Mouse (Mus musculus) hindbrain, embryonic 11.5 days (tissue): ENCODE data around the gene Lmx1a. TPM values are rescaled to one million over a fixed set of nuclear protein-coding genes. Genes with fewer than 3 reads are reported as not detected.

Experiments used
- ATAC-seq: fragments of 200-750 bp; cut with Nextera tagmentation; 2 replicates; pipeline ENCODE4 v1.8.0; 2017; ENCODE audit warnings: mild to moderate bottlenecking, moderate TSS enrichment, moderate library complexity; ENCODE audit not compliant: low FRiP score
- DNase-seq: peaks from one replicate; pipeline ENCODE4 v3.0.0-alpha.2; 2015; ENCODE audit warnings: low spot score
- H3K27ac ChIP-seq: fragments of 300-500 bp; sonication (generic); 2 replicates; pipeline ENCODE4 v1.5.1; 2014; ENCODE audit warnings: mild to moderate bottlenecking, low read depth, low read length
- H3K27me3 ChIP-seq: fragments of 300-500 bp; sonication (generic); 2 replicates; pipeline ENCODE4 v1.6.1; 2014; ENCODE audit warnings: mild to moderate bottlenecking, low read length, moderate library complexity, mixed read lengths; ENCODE audit not compliant: control insufficient read depth, insufficient read depth
- H3K36me3 ChIP-seq: fragments of 300-500 bp; sonication (generic); 2 replicates; pipeline ENCODE4 v1.6.1; 2014; ENCODE audit warnings: mild to moderate bottlenecking, low read length, moderate library complexity, mixed read lengths; ENCODE audit not compliant: control insufficient read depth, insufficient read depth
- H3K4me1 ChIP-seq: fragments of 300-500 bp; sonication (generic); replicated peaks from 2 replicates; pipeline ENCODE4 v1.6.1; 2014; ENCODE audit warnings: low read length, mixed read lengths; ENCODE audit not compliant: control insufficient read depth, insufficient read depth
- H3K4me2 ChIP-seq: fragments of 300-500 bp; sonication (generic); replicated peaks from 2 replicates; pipeline ENCODE4 v1.6.1; 2014; ENCODE audit warnings: mild to moderate bottlenecking, low read depth, low read length
- H3K4me3 ChIP-seq: fragments of 300-500 bp; sonication (generic); 2 replicates; pipeline ENCODE4 v1.5.1; 2014; ENCODE audit warnings: low read depth, low read length
- H3K9ac ChIP-seq: fragments of 300-500 bp; sonication (generic); 2 replicates; pipeline ENCODE4 v1.6.1; 2014; ENCODE audit warnings: low read depth, low read length
- H3K9me3 ChIP-seq: fragments of 300-500 bp; sonication (generic); 2 replicates; pipeline ENCODE4 v1.6.1; 2016; ENCODE audit warnings: low read length; ENCODE audit not compliant: control insufficient read depth
- WGBS: fragments of 180-500 bp; shearing (Covaris S2); extraction: QIAGEN DNeasy Blood & Tissue Kit; methylation state at CpG from one replicate; pipeline ENCODE4 v1.1.7; 2014; 5-methylcytosine and 5-hydroxymethylcytosine counted together
- polyA plus RNA-seq: library from polyadenylated mRNA; unstranded; fragments of >200 nt; fragmentation: Nextera tagmentation; extraction: Ambion mirVana; gene quantifications from 2 replicates; pipeline ENCODE4 v1.2.1, GENCODE M21; 2014

Lmx1a gene
- polyA plus RNA-seq, 1 experiment from 2014 or later, result 5.6 TPM

DNA sequence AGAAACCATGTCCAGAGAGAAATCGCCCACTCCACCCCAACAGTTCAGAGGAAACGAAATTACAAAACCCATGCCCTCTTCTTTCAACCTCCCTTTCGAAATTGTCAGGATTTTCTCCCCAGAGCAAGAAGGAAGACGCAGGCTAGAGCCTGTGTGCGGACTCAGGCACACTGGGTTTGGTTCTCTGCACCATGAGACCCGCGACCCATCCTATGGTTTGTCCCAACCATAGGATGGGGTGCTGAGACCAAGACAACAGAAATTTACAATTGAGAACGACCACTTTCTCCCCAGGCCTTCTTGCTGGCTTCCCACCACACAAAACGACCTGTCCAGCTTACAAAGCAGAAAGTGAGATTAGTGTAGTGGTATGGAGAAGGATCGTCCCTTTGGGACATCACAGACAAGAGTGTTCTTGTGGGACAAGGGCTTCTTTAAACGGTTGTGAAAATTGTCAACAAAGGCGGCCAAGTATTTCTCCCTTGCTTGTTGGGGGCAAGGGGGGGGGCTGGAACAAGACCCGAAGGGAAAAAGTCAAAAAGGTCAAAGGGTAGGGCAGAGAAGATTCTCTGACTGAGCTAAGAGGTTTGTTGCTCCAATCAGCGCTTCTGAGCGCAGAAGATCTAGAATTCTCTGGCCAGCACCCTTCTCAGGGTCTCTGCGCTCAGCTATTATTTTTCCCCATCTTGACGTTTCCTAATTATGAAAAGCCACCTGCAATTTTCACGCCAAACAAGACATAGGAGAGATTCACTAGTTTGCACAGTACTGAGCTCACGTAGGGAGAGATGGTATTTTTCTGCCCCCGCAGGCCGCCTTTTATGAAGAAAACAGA lies 1.9 kb downstream of the Lmx1a start:
- Histone ChIP-seq H3K4me1 (peaks cover 8% of the 10 kb centered on the region), H3K27me3 (peaks cover 80% of the 10 kb centered on the region), H3K4me2 (no peak overlapping the region), H3K9me3 (no peaks in the 10 kb centered on the region), H3K9ac (no peak overlapping the region), H3K36me3 (no peaks in the 10 kb centered on the region), H3K27ac (no peak overlapping the region), H3K4me3 (peak overlapping the region; percentile 8; the same call in 1 of the 2 replicates)
- 2% methylated on average over 21 of the region's 21 CpGs for WGBS
- DNase-seq (peak; percentile 65), ATAC-seq (no peak)

DNA sequence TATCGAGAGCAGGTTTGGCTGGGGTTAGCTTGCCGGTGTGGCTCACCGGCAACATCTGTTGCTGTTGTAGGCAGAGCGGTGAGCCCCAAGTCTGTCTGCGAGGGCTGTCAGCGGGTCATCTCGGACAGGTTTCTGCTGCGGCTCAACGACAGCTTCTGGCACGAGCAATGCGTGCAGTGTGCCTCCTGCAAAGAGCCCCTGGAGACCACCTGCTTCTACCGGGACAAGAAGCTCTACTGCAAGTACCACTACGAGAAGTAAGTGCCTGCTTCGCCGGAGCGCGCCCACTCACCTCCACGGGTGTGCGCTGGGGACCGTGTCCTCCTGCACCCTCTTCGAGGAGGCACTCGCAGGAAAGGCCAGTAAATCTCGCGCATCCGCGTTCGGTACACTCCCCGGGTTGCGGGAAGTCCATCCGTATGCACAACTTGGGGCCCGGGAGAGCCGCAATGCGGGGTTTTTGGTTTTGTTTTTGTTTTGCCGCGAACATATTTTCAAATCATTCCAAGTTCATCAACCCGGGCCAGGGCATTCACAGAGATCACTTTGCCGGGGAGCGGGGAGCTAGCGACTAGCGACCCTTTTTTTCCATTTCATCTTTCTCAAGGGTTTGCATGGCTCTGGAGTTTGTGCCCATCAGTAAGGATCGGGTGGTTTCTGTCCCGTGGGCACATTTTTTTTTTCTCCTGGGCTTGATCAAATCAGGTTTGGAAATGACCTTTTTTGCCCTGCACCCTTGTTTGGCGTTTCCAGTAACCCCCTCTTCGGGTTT lies 3.1 kb downstream of the Lmx1a start:
- Histone ChIP-seq H3K27me3 (peaks cover 80% of the 10 kb centered on the region), H3K4me1 (peaks cover 8% of the 10 kb centered on the region), H3K27ac (no peak overlapping the region), H3K9me3 (no peaks in the 10 kb centered on the region), H3K9ac (peak overlapping the region; percentile 23; the same call in 1 of the 2 replicates), H3K4me2 (peak overlapping the region; percentile 23), H3K36me3 (no peaks in the 10 kb centered on the region), H3K4me3 (peak overlapping the region; percentile 28)
- WGBS, result under 1% methylated on average over 44 of the region's 44 CpGs
- DNase-seq, result peak; percentile 65
- ATAC-seq, result no peak

GRCm38 (mm10) chr1:167692683-167693045 lies 3.6 kb downstream of the Lmx1a start:
- H3K27me3 ChIP-seq, result peaks cover 76% of the 10 kb centered on the region
- H3K27ac ChIP-seq, result no peak overlapping the region
- no peaks in the 10 kb centered on the region for H3K36me3 ChIP-seq
- H3K4me3 ChIP-seq, result no peak overlapping the region
- peak; percentile 68 for DNase-seq
- H3K4me2 ChIP-seq, result 0 out of 2 replicates have a peak overlapping the region, but pooled peaks have one; percentile 23
- H3K9me3 ChIP-seq, result no peaks in the 10 kb centered on the region
- 0 out of 2 replicates have a peak overlapping the region, but pooled peaks have one; percentile 23 for H3K9ac ChIP-seq
- ATAC-seq, result no peak
- peaks cover 8% of the 10 kb centered on the region for H3K4me1 ChIP-seq
- WGBS, result under 1% methylated on average over 7 of the region's 7 CpGs

- Histone ChIP-seq H3K27ac (no peak overlapping the region), H3K27me3 (peaks cover 67% of the 10 kb centered on the region), H3K4me3 (no peak overlapping the region), H3K4me1 (peaks cover 4% of the 10 kb centered on the region; the same call in 1 of the 2 replicates), H3K9me3 (no peaks in the 10 kb centered on the region), H3K4me2 (no peak overlapping the region), H3K36me3 (no peaks in the 10 kb centered on the region), H3K9ac (no peak overlapping the region)
- WGBS, result 2% methylated on average over 9 of the region's 9 CpGs
- ATAC-seq (no peak), DNase-seq (peak; percentile 27)
These were observed 4.6 kb downstream of the Lmx1a start for GRCm38 (mm10) chr1:167693499-167694240.

DNA sequence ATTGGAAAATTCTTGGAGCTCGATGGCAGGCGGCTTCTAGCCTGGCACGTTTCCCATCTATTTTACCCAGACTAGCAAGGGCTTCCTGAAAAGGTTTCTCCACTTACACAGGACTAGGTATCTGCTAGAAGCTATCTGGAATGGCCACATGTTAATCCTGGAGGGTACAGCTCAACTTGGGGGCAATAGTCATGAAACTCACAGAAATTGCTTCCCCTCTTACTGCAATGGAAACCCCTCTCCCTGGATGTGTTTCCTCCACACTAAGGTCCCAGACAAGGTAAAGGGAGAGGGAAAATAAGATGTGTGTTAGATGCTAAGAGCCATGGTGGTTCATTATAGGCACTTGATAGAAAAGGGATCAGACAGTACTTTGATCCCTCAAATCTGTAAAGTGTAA lies 5.7 kb downstream of the Lmx1a start:
- Histone ChIP-seq H3K36me3 (no peaks in the 10 kb centered on the region), H3K4me3 (no peak overlapping the region), H3K27ac (no peak overlapping the region), H3K27me3 (peaks cover 65% of the 10 kb centered on the region), H3K4me2 (no peak overlapping the region), H3K4me1 (peaks cover 4% of the 10 kb centered on the region; the same call in 1 of the 2 replicates), H3K9ac (no peak overlapping the region), H3K9me3 (no peaks in the 10 kb centered on the region)
- ATAC-seq (no peak), DNase-seq (peak; percentile 12)
- 8% methylated on average over 3 of the region's 3 CpGs for WGBS

DNA sequence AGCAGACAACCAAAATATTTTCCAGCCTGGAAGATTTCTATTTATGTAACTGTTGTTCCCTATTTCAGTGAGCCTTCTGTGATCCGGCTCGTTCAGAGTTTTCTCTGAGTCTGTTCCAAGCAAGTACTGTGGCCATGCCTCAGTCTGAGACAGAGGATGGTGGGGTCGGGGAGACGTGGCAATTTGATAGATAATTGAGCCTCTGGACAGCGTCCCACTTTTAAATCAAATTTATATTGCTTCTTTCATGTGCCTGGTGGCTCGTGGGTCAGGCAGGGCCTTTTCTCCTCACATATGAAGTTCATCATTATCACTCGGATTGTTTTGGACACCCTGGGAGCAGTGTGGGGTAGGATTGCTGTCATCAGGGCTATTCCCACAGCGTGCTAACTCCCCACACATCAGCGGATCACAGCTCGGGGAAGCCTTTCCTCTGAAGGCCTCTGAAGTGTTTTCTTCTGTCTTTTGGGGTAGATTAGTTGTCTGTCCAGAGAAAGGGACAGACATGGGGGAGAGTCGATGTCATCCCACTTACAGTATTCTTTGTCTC lies 6.9 kb downstream of the Lmx1a start:
- H3K27me3 ChIP-seq, result peaks cover 55% of the 10 kb centered on the region
- no peak for DNase-seq
- H3K4me1 ChIP-seq, result peaks cover 4% of the 10 kb centered on the region; the same call in 1 of the 2 replicates

DNA sequence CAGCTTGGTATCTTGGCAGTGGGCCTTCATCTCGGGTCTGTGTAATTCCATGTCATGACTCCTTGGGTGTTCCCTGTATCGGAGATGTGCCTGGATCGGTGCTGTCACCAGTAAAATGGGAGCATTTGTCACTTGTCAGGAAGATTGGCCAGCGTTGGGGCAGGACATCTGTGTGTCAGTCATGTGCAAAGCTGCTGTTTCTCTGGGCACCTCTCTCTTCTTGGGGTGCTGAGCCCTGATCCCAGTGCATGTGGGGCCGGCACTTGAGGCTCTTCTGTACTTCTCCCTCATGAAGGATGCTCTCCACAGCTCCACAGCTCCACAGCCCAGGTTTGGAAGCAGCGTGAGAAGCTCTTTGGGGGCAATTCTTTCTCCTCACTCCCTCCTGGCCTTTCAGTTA lies 10.7 kb downstream of the Lmx1a start:
- H3K27me3 ChIP-seq, result peaks cover 25% of the 10 kb centered on the region
- 59% methylated on average over 6 of the region's 6 CpGs for WGBS
- ATAC-seq (no peak), DNase-seq (no peak)
- H3K4me3 ChIP-seq, result no peak overlapping the region
- no peaks in the 10 kb centered on the region for H3K4me1 ChIP-seq
- no peak overlapping the region for H3K9ac ChIP-seq
- H3K36me3 ChIP-seq, result no peaks in the 10 kb centered on the region
- H3K4me2 ChIP-seq, result no peak overlapping the region
- no peak overlapping the region for H3K27ac ChIP-seq
- no peaks in the 10 kb centered on the region for H3K9me3 ChIP-seq

More for the DNA sequence above, 6.9 kb downstream of the Lmx1a start:
- ATAC-seq, result no peak
- Histone ChIP-seq H3K27ac (no peak overlapping the region), H3K9me3 (no peaks in the 10 kb centered on the region), H3K4me2 (no peak overlapping the region), H3K36me3 (no peaks in the 10 kb centered on the region), H3K4me3 (no peak overlapping the region), H3K9ac (no peak overlapping the region)
- WGBS, result 39% methylated on average over 11 of the region's 11 CpGs

GRCm38 (mm10) chr1:167700221-167700620 lies 11.2 kb downstream of the Lmx1a start:
- 14% methylated on average over 7 of the region's 7 CpGs for WGBS
- no peak for DNase-seq
- Histone ChIP-seq H3K4me2 (no peak overlapping the region), H3K9ac (no peak overlapping the region), H3K27ac (no peak overlapping the region), H3K4me1 (no peaks in the 10 kb centered on the region), H3K27me3 (peaks cover 20% of the 10 kb centered on the region), H3K9me3 (no peaks in the 10 kb centered on the region), H3K36me3 (no peaks in the 10 kb centered on the region), H3K4me3 (no peak overlapping the region)
- ATAC-seq, result no peak
